7 mouse cellular contexts compared by ENCODE assay signal in the genomic region with DNA sequence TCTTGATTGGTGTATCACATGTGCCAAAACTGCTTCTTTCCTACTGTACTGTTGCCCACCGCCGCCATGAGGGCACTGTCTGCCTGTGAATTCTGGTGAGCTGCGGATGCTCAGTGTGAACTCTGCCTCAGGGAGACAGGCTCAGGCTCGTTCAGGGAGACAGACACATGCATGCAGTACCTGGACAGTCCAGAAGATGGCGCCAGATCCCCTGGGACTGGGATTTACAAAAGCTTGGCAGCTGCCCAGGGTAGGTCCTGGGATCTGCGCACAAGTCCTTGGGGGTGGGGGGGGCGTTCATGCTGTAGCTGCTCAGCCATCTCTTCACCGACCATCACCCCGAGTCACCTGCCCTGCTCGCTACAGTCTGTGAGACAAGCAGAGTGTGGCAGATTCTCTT.
DNase-seq lines count a peak whose midpoint lies in the region; ATAC-seq lines count a peak whose summit lies in the region.

No protein-coding gene starts in this region.

- 26% methylated on average over 10 of the region's 10 CpGs for WGBS in intestine, embryonic 14.5 days
- WGBS in midbrain, embryonic 15.5 days: 11% methylated on average over 10 of the region's 10 CpGs

- no peaks in the 10 kb centered on the region for H3K4me1 ChIP-seq in intestine, embryonic 14.5 days (replicated peaks; ENCODE audit: control insufficient read depth, insufficient read depth, low read length)
- H3K4me1 ChIP-seq in midbrain, embryonic 15.5 days: peaks cover 22% of the 10 kb centered on the region; the same call in 1 of the 2 replicates

- no peak overlapping the region for H3K4me2 ChIP-seq in intestine, embryonic 14.5 days (ENCODE audit: low read length)
- no peak overlapping the region for H3K4me2 ChIP-seq in midbrain, embryonic 15.5 days

- H3K27ac ChIP-seq in intestine, embryonic 14.5 days (ENCODE audit: low read depth): no peak overlapping the region
- no peak overlapping the region for H3K27ac ChIP-seq in midbrain, embryonic 15.5 days

- no peaks in the 10 kb centered on the region for H3K27me3 ChIP-seq in intestine, embryonic 14.5 days (replicated peaks; ENCODE audit: control insufficient read depth, insufficient read depth, low read length)
- H3K27me3 ChIP-seq in midbrain, embryonic 15.5 days (replicated peaks): no peaks in the 10 kb centered on the region
- H3K27me3 ChIP-seq in splenic B cell, adult 2 months (ENCODE audit: control insufficient read depth, insufficient read depth, low read length, poor library complexity, severe bottlenecking): no peaks in the 10 kb centered on the region

- intact Hi-C loops in left cerebral cortex, postnatal 14 days (cut with DNase I): no loop called here

- H3K4me3 ChIP-seq in intestine, embryonic 14.5 days (ENCODE audit: low read depth, low read length): no peak overlapping the region
- no peak overlapping the region for H3K4me3 ChIP-seq in midbrain, embryonic 15.5 days

- H3K36me3 ChIP-seq in intestine, embryonic 14.5 days (ENCODE audit: control insufficient read depth, insufficient read depth, low read length): no peaks in the 10 kb centered on the region
- no peaks in the 10 kb centered on the region for H3K36me3 ChIP-seq in midbrain, embryonic 15.5 days (replicated peaks)
- no peaks in the 10 kb centered on the region for H3K36me3 ChIP-seq in splenic B cell, adult 2 months (ENCODE audit: control insufficient read depth, insufficient read depth, low read length, poor library complexity, severe bottlenecking)

- no peak overlapping the region for H3K9ac ChIP-seq in intestine, embryonic 14.5 days (ENCODE audit: low read length)
- no peak overlapping the region for H3K9ac ChIP-seq in midbrain, embryonic 15.5 days

- H3K9me3 ChIP-seq in intestine, embryonic 14.5 days (ENCODE audit: control insufficient read depth, low read length): no peaks in the 10 kb centered on the region
- H3K9me3 ChIP-seq in midbrain, embryonic 15.5 days: no peaks in the 10 kb centered on the region

- ATAC-seq in intestine, embryonic 14.5 days (replicated peaks; ENCODE audit: low FRiP score, low TSS enrichment, low read depth): peak; percentile 63; the same call in 1 of the 2 replicates
- peak; percentile 78 for ATAC-seq in midbrain, embryonic 15.5 days (replicated peaks)

- peak; percentile 91 for DNase-seq in ZHBTc4 (ENCODE audit: low read depth, low spot score)
- DNase-seq in cerebellum, adult 9-10 months: peak; percentile 79
- peak; percentile 42 to 59 for DNase-seq in frontal cortex, postnatal 10 days (ENCODE audit: low spot score in 2 of 2)
- peak; percentile 96 for DNase-seq in intestine, embryonic 14.5 days (ENCODE audit: low spot score)
- peak; percentile 74 to 76 for DNase-seq in left cerebral cortex, postnatal 14 days (ENCODE audit: low spot score in 2 of 2)
- peak; percentile 42 for DNase-seq in splenic B cell, adult 2 months (ENCODE audit: low read depth, low spot score)

Comparison
In these comparisons a context has a peak if more than half of its experiments do, and no peak if none do; other contexts are left out.
1. DNase-seq: peak in every context shown above with its lines; median percentile 96 in intestine, embryonic 14.5 days; 91 in ZHBTc4; 79 in cerebellum, adult 9-10 months; 75 in left cerebral cortex, postnatal 14 days; 50 in frontal cortex, postnatal 10 days; 42 in splenic B cell, adult 2 months.